ENCODE assay signal across 8 mouse cellular contexts in genomic region chr17:28692341-28692710, GRCm38 (mm10). TPM values are rescaled to one million over a fixed set of nuclear protein-coding genes. Genes with fewer than 3 reads are reported as not detected.
DNase-seq lines count a peak whose midpoint lies in the region; ATAC-seq and TF ChIP-seq lines count a peak whose summit lies in the region.

No protein-coding gene starts in this region.

- no peak for TF ChIP-seq CTCF in gastrocnemius, adult 2 months (IDR thresholded peaks at IDR 0.05)
- no peak for TF ChIP-seq CTCF in midbrain, postnatal 0 days (IDR thresholded peaks at IDR 0.05)
- TF ChIP-seq CTCF in testis, adult 2 months (IDR thresholded peaks at IDR 0.05; ENCODE audit: control insufficient read depth, insufficient read depth, insufficient replicate concordance, low read depth, low read length) = no peak

- TF ChIP-seq POLR2A in testis, adult 2 months (IDR thresholded peaks at IDR 0.05; ENCODE audit: control insufficient read depth, low read depth, low read length) = no peak

- H3K4me3 ChIP-seq in megakaryocyte, embryonic 14.5 days (replicated peaks) = peak overlapping the region; percentile 99
- peak overlapping the region; percentile 85 for H3K4me3 ChIP-seq in gastrocnemius, adult 2 months
- peak overlapping the region; percentile 99 for H3K4me3 ChIP-seq in intestine, embryonic 16.5 days (ENCODE audit: low read length)
- H3K4me3 ChIP-seq in limb, embryonic 15.5 days = peak overlapping the region; percentile 98
- H3K4me3 ChIP-seq in midbrain, postnatal 0 days (ENCODE audit: low read depth, low read length) = peak overlapping the region; percentile 98
- peak overlapping the region; percentile 89 for H3K4me3 ChIP-seq in testis, adult 2 months (ENCODE audit: control insufficient read depth, low read depth, low read length)

- no peaks in the 10 kb centered on the region for H3K27me3 ChIP-seq in megakaryocyte, embryonic 14.5 days (replicated peaks)
- no peaks in the 10 kb centered on the region for H3K27me3 ChIP-seq in intestine, embryonic 16.5 days (replicated peaks; ENCODE audit: control insufficient read depth, insufficient read depth, low read length)
- H3K27me3 ChIP-seq in limb, embryonic 15.5 days = peaks cover 7% of the 10 kb centered on the region
- no peaks in the 10 kb centered on the region for H3K27me3 ChIP-seq in midbrain, postnatal 0 days (ENCODE audit: insufficient read depth, low read length)
- H3K27me3 ChIP-seq in testis, adult 2 months (ENCODE audit: control insufficient read depth, insufficient read depth, low read length) = no peaks in the 10 kb centered on the region

- H3K9ac ChIP-seq in intestine, embryonic 16.5 days (ENCODE audit: low read depth, low read length) = peak overlapping the region; percentile 96
- H3K9ac ChIP-seq in limb, embryonic 15.5 days = peak overlapping the region; percentile 97
- H3K9ac ChIP-seq in midbrain, postnatal 0 days (replicated peaks; ENCODE audit: low read length, poor library complexity, severe bottlenecking) = peak overlapping the region; percentile 95

- WGBS in intestine, embryonic 16.5 days = under 1% methylated on average over 18 of the region's 18 CpGs
- WGBS in limb, embryonic 15.5 days = 0% methylated on average over 18 of the region's 18 CpGs
- whole genome bisulfite sequencing in midbrain, postnatal 0 days = under 1% methylated on average over 18 of the region's 18 CpGs

- no peaks in the 10 kb centered on the region for H3K9me3 ChIP-seq in megakaryocyte, embryonic 14.5 days
- no peaks in the 10 kb centered on the region for H3K9me3 ChIP-seq in intestine, embryonic 16.5 days (ENCODE audit: control insufficient read depth, low read length)
- H3K9me3 ChIP-seq in limb, embryonic 15.5 days = no peaks in the 10 kb centered on the region
- H3K9me3 ChIP-seq in midbrain, postnatal 0 days (ENCODE audit: low read length) = no peaks in the 10 kb centered on the region

- H3K4me1 ChIP-seq in megakaryocyte, embryonic 14.5 days = peaks cover 74% of the 10 kb centered on the region
- H3K4me1 ChIP-seq in intestine, embryonic 16.5 days (ENCODE audit: control insufficient read depth, insufficient read depth, low read length) = peaks cover 43% of the 10 kb centered on the region
- peaks cover 43% of the 10 kb centered on the region for H3K4me1 ChIP-seq in limb, embryonic 15.5 days
- H3K4me1 ChIP-seq in midbrain, postnatal 0 days (ENCODE audit: insufficient read depth, low read length) = peaks cover 11% of the 10 kb centered on the region; the same call in 1 of the 2 replicates
- peaks cover 20% of the 10 kb centered on the region for H3K4me1 ChIP-seq in testis, adult 2 months (ENCODE audit: control insufficient read depth, insufficient read depth, low read length)

- DNase-seq in cerebellum, adult 8-10 months = peak; percentile 37
- peak; percentile 60 for DNase-seq in gastrocnemius, adult 2 months
- DNase-seq in midbrain, postnatal 0 days (ENCODE audit: low spot score) = peak; percentile 26

- no peak for ATAC-seq in megakaryocyte, adult 5-6 weeks (ENCODE audit: poor library complexity, severe bottlenecking)
- ATAC-seq in intestine, embryonic 16.5 days = no peak
- no peak for ATAC-seq in limb, embryonic 15.5 days (ENCODE audit: insufficient number of reproducible peaks, low FRiP score, low TSS enrichment, low read depth)
- ATAC-seq in midbrain, postnatal 0 days (ENCODE audit: low FRiP score) = no peak

- peak overlapping the region; percentile 66 for H3K4me2 ChIP-seq in intestine, embryonic 16.5 days (ENCODE audit: low read depth, low read length)
- peak overlapping the region; percentile 67 for H3K4me2 ChIP-seq in limb, embryonic 15.5 days
- H3K4me2 ChIP-seq in midbrain, postnatal 0 days (ENCODE audit: low read depth, low read length, poor library complexity, severe bottlenecking) = peak overlapping the region; percentile 67

- peak overlapping the region; percentile 95 for H3K27ac ChIP-seq in gastrocnemius, adult 2 months
- H3K27ac ChIP-seq in intestine, embryonic 16.5 days (ENCODE audit: low read length) = peak overlapping the region; percentile 97
- H3K27ac ChIP-seq in limb, embryonic 15.5 days = peak overlapping the region; percentile 96
- H3K27ac ChIP-seq in midbrain, postnatal 0 days (ENCODE audit: low read depth, low read length) = peak overlapping the region; percentile 96; the same call in 1 of the 2 replicates
- peak overlapping the region; percentile 46 for H3K27ac ChIP-seq in testis, adult 2 months (ENCODE audit: control insufficient read depth, insufficient read depth, low read depth, low read length)

- H3K36me3 ChIP-seq in megakaryocyte, embryonic 14.5 days (replicated peaks; ENCODE audit: low read length) = peaks cover 40% of the 10 kb centered on the region
- H3K36me3 ChIP-seq in intestine, embryonic 16.5 days (ENCODE audit: control insufficient read depth, insufficient read depth, low read length) = no peaks in the 10 kb centered on the region
- H3K36me3 ChIP-seq in limb, embryonic 15.5 days = no peaks in the 10 kb centered on the region
- no peaks in the 10 kb centered on the region for H3K36me3 ChIP-seq in midbrain, postnatal 0 days (ENCODE audit: insufficient read depth, low read length)
- peaks cover 2% of the 10 kb centered on the region; the same call in 1 of the 2 replicates for H3K36me3 ChIP-seq in testis, adult 2 months (ENCODE audit: control insufficient read depth, insufficient read depth, low read length)

- intact Hi-C loops in gastrocnemius, adult 2 months (cut with DNase I) = loop anchor here (5.0 to 10.0 kb wide), 3 partner anchors 55 to 342 kb away; partner anchors contain the start of gene Srsf3

RNA-seq across cellular contexts. Expression of gene Mapk14, which starts 1.2 kb away (rescaled TPM):
- polyA plus RNA-seq in megakaryocyte, embryonic 14.5 days (2012; ENCODE audit: insufficient read depth, low replicate concordance) = 23.4 and 34.8 TPM in 2 replicates
- total RNA-seq in megakaryocyte, adult 5-6 weeks (2015) = 163 and 164 TPM in 2 replicates
- total RNA-seq in megakaryocyte, adult 5-6 weeks (2017) = 143 and 160 TPM in 2 replicates
- total RNA-seq in gastrocnemius, adult 2 months (2021) = 10 to 100 TPM; 87.8 to 99.6 TPM
- 34.5 and 37.5 TPM in 2 replicates for polyA plus RNA-seq in intestine, embryonic 16.5 days (2015; fragmentation: Nextera tagmentation; extraction: Ambion mirVana)
- 37.9 and 45.2 TPM in 2 replicates for polyA plus RNA-seq in limb, embryonic 15.5 days (2015; fragmentation: Nextera tagmentation; extraction: Ambion mirVana)
- total RNA-seq in midbrain, postnatal 0 days (2014; rRNA removed) = 40.5 and 43.4 TPM in 2 replicates
- 16.3 and 19.0 TPM in 2 replicates for polyA plus RNA-seq in midbrain, postnatal 0 days (2015; fragmentation: Nextera tagmentation; extraction: Ambion mirVana)
- 10.9 and 14.2 TPM in 2 replicates for polyA plus RNA-seq in testis, adult 2 months (2012; rRNA removed)

RNA-seq across cellular contexts. Expression of gene Slc26a8, which starts 2.3 kb away (rescaled TPM):
- 1.2 and 1.4 TPM in 2 replicates for polyA plus RNA-seq in megakaryocyte, embryonic 14.5 days (2012; ENCODE audit: insufficient read depth, low replicate concordance)
- 0.52 and 0.58 TPM in 2 replicates for total RNA-seq in megakaryocyte, adult 5-6 weeks (2015)
- total RNA-seq in megakaryocyte, adult 5-6 weeks (2017) = 0.33 TPM in 1 of 2 replicates, not detected in the other
- under 1 TPM; 0.38 to 0.50 TPM for total RNA-seq in gastrocnemius, adult 2 months (2021)
- 0.17 and 0.28 TPM in 2 replicates for polyA plus RNA-seq in intestine, embryonic 16.5 days (2015; fragmentation: Nextera tagmentation; extraction: Ambion mirVana)
- 0.60 and 0.72 TPM in 2 replicates for polyA plus RNA-seq in limb, embryonic 15.5 days (2015; fragmentation: Nextera tagmentation; extraction: Ambion mirVana)
- total RNA-seq in midbrain, postnatal 0 days (2014; rRNA removed) = 1.1 and 4.4 TPM in 2 replicates
- 1.7 and 1.8 TPM in 2 replicates for polyA plus RNA-seq in midbrain, postnatal 0 days (2015; fragmentation: Nextera tagmentation; extraction: Ambion mirVana)
- 170 and 188 TPM in 2 replicates for polyA plus RNA-seq in testis, adult 2 months (2012; rRNA removed)

RNA-seq across cellular contexts. Expression of gene AC170998.1, which starts 33.6 kb away (rescaled TPM):
- not detected in 2 replicates for polyA plus RNA-seq in megakaryocyte, embryonic 14.5 days (2012; ENCODE audit: insufficient read depth, low replicate concordance)
- total RNA-seq in megakaryocyte, adult 5-6 weeks (2015) = 5.9 and 8.8 TPM in 2 replicates
- total RNA-seq in megakaryocyte, adult 5-6 weeks (2017) = 1.4 and 3.7 TPM in 2 replicates
- under 1 TPM; 0.39 to 0.71 TPM for total RNA-seq in gastrocnemius, adult 2 months (2021)
- polyA plus RNA-seq in intestine, embryonic 16.5 days (2015; fragmentation: Nextera tagmentation; extraction: Ambion mirVana) = 2.1 TPM in 2 replicates
- polyA plus RNA-seq in limb, embryonic 15.5 days (2015; fragmentation: Nextera tagmentation; extraction: Ambion mirVana) = 1.9 and 2.4 TPM in 2 replicates
- total RNA-seq in midbrain, postnatal 0 days (2014; rRNA removed) = 2.7 and 4.2 TPM in 2 replicates
- 1.8 and 3.2 TPM in 2 replicates for polyA plus RNA-seq in midbrain, postnatal 0 days (2015; fragmentation: Nextera tagmentation; extraction: Ambion mirVana)
- polyA plus RNA-seq in testis, adult 2 months (2012; rRNA removed) = not detected in 2 replicates

Comparison
In these comparisons a context has a peak if more than half of its experiments do, and no peak if none do; other contexts are left out.
1. H3K27ac ChIP-seq: peak in every context shown above with its lines; median percentile 97 in intestine, embryonic 16.5 days; 96 in limb, embryonic 15.5 days; 96 in midbrain, postnatal 0 days; 95 in gastrocnemius, adult 2 months; 46 in testis, adult 2 months.
2. RNA of gene Slc26a8, which starts 2.3 kb away (polyA plus RNA-seq): 170 to 188 TPM in testis, adult 2 months; 1.7 to 1.8 TPM in midbrain, postnatal 0 days, 1.2 to 1.4 TPM in megakaryocyte, embryonic 14.5 days, 0.60 to 0.72 TPM in limb, embryonic 15.5 days and 0.17 to 0.28 TPM in intestine, embryonic 16.5 days; every median in the first group is over 10 times any median in the second.
3. Peak in every context shown above with its lines, with median percentiles within 50 percentile points of each other: H3K4me3 ChIP-seq, DNase-seq, H3K4me2 ChIP-seq and H3K9ac ChIP-seq.